Mouse (Mus musculus) liver, embryonic 15.5 days (tissue): ENCODE data around the gene Vmn1r115. TPM values are rescaled to one million over a fixed set of nuclear protein-coding genes. Genes with fewer than 3 reads are reported as not detected.
"Not testable (repeated sequence)": the region's sequence is repeated elsewhere in the genome, so short reads cannot be mapped to it uniquely, and the experiment has no call there.

Experiments used
- ATAC-seq: fragments of 200-750 bp; cut with Nextera tagmentation; 2 replicates; pipeline ENCODE4 v1.8.0; 2017; ENCODE audit warnings: moderate number of reproducible peaks, mild to moderate bottlenecking, moderate library complexity; ENCODE audit not compliant: insufficient read depth
- H3K27ac ChIP-seq: fragments of 300-500 bp; sonication (generic); replicated peaks from 2 replicates; pipeline ENCODE4 v1.5.1; 2015; ENCODE audit warnings: mild to moderate bottlenecking, inconsistent platforms
- H3K27me3 ChIP-seq: fragments of 300-500 bp; sonication (generic); 2 replicates; pipeline ENCODE4 v1.6.1; 2015; ENCODE audit warnings: mild to moderate bottlenecking, inconsistent platforms
- H3K36me3 ChIP-seq: fragments of 300-500 bp; sonication (generic); replicated peaks from 2 replicates; pipeline ENCODE4 v1.6.1; 2015; ENCODE audit warnings: moderate library complexity, mild to moderate bottlenecking, inconsistent platforms
- H3K4me1 ChIP-seq: fragments of 300-500 bp; sonication (generic); replicated peaks from 2 replicates; pipeline ENCODE4 v1.6.1; 2015; ENCODE audit warnings: inconsistent platforms
- H3K4me2 ChIP-seq: fragments of 300-500 bp; sonication (generic); 2 replicates; pipeline ENCODE4 v1.6.1; 2015; ENCODE audit warnings: moderate library complexity, mild to moderate bottlenecking, inconsistent platforms
- H3K4me3 ChIP-seq: fragments of 300-500 bp; sonication (generic); replicated peaks from 2 replicates; pipeline ENCODE4 v1.5.1; 2015; ENCODE audit warnings: mild to moderate bottlenecking, inconsistent platforms
- H3K9ac ChIP-seq: fragments of 300-500 bp; sonication (generic); 2 replicates; pipeline ENCODE4 v1.6.1; 2015; ENCODE audit warnings: moderate library complexity, mild to moderate bottlenecking, inconsistent platforms
- H3K9me3 ChIP-seq: fragments of 300-500 bp; sonication (generic); replicated peaks from 2 replicates; pipeline ENCODE4 v1.6.1; 2016; ENCODE audit warnings: inconsistent platforms
- WGBS: fragments of 180-500 bp; shearing (Covaris S2); methylation state at CpG from one replicate; pipeline ENCODE4 v1.1.7; 2015; ENCODE audit warnings: mixed read lengths; ENCODE audit not compliant: insufficient replicate concordance; 5-methylcytosine and 5-hydroxymethylcytosine counted together
- polyA plus RNA-seq: library from polyadenylated mRNA; unstranded; fragments of >200 nt; fragmentation: Nextera tagmentation; extraction: Ambion mirVana; gene quantifications from 2 replicates; pipeline ENCODE4 v1.2.1, GENCODE M21; 2015

Gene Vmn1r115
- not detected in 2 replicates for polyA plus RNA-seq

DNA sequence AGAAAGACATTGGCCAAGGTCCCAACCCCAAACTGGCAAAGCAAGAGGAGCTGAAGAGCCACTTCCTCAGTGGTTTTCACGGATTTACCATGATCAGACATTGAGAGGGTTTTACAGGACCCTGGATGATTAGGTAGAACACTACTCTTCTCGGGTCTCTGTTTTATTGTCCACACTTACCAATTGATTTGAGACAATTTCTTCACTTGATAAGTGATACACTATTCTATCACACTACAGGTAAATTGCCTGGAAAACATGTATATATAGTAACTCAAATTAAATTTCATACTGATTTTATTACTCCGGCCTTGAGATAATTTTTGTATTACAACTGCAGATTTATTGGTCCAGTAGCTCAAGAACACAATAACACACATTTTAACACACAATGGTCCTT, at the start of gene Vmn1r115:
Vmn1r115 (minus strand) TSS at position 101 of the 400 bp plus-strand sequence.
- not testable (repeated sequence) for H3K27ac ChIP-seq, H3K27me3 ChIP-seq, H3K9ac ChIP-seq, H3K9me3 ChIP-seq, H3K36me3 ChIP-seq, H3K4me1 ChIP-seq, ATAC-seq, H3K4me3 ChIP-seq, H3K4me2 ChIP-seq
- WGBS: 63% methylated on average over 1 of the region's 3 CpGs

GRCm38 (mm10) chr7:20884021-20884420, 39.2 kb upstream of the Vmn1r115 start, which contains the start of gene Vmn1r117:
Gene Vmn1r117, minus strand, starts transcription at chr7:20884121.
- not testable (repeated sequence) for H3K27ac ChIP-seq, H3K9me3 ChIP-seq, H3K36me3 ChIP-seq, H3K9ac ChIP-seq, H3K27me3 ChIP-seq, H3K4me2 ChIP-seq, H3K4me3 ChIP-seq, H3K4me1 ChIP-seq, ATAC-seq
- WGBS: no CpG with 5 or more reads among the region's 2 CpGs

GRCm38 (mm10) chr7:20871956-20872355, 27.2 kb upstream of the Vmn1r115 start, which contains the start of gene Vmn1r116:
Gene Vmn1r116, plus strand, starts transcription at chr7:20872256.
- H3K4me1 ChIP-seq, H3K9ac ChIP-seq, ATAC-seq, H3K4me2 ChIP-seq, H3K9me3 ChIP-seq, H3K27ac ChIP-seq, H3K27me3 ChIP-seq, H3K4me3 ChIP-seq, H3K36me3 ChIP-seq: not testable (repeated sequence)
- whole genome bisulfite sequencing: 54% methylated on average over 3 of the region's 3 CpGs

DNA sequence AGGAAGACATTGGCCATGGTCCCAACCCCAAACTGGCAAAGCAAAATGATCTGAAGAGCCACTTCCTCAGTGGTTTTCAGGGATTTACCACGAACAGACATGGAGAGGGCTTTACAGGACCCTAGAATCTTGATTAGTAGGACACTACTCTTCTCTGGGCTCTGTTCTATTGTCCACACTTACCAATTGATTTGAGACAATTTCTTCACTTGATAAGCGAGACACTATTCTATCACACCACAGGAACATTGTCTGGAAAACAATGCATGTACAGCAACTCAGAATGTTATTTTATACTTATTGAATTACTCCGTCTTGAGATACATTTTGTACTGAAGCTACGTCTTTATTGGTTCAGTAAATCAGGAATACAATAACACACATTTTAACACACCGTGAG, 32.7 kb downstream of the Vmn1r115 start, which contains the start of gene Vmn1r114:
Vmn1r114 (minus strand) TSS at position 101 of the 400 bp plus-strand sequence.
- not testable (repeated sequence) for H3K27ac ChIP-seq, H3K27me3 ChIP-seq, H3K9ac ChIP-seq, H3K4me1 ChIP-seq, ATAC-seq, H3K9me3 ChIP-seq, H3K4me3 ChIP-seq, H3K4me2 ChIP-seq, H3K36me3 ChIP-seq
- WGBS: no CpG with 5 or more reads among the region's 5 CpGs

Other genes starting within 250 kb of the Vmn1r115 start
- gene Gm4513, start 246.0 kb downstream of the Vmn1r115 start, polyA plus RNA-seq: not detected in 2 replicates
- gene Vmn1r107, start 176.1 kb downstream of the Vmn1r115 start, polyA plus RNA-seq: not detected in 2 replicates
- gene Vmn1r111, start 141.8 kb downstream of the Vmn1r115 start, polyA plus RNA-seq: not detected in 2 replicates
- gene Gm10668, start 114.4 kb downstream of the Vmn1r115 start, polyA plus RNA-seq: not detected in 2 replicates
- gene Vmn1r112, start 73.8 kb downstream of the Vmn1r115 start, polyA plus RNA-seq: not detected in 2 replicates
- gene Vmn1r113, start 57.7 kb downstream of the Vmn1r115 start, polyA plus RNA-seq: not detected in 2 replicates
- gene Vmn1r114, start 32.8 kb downstream of the Vmn1r115 start, polyA plus RNA-seq: not detected in 2 replicates
- gene Vmn1r116, start 27.3 kb upstream of the Vmn1r115 start, polyA plus RNA-seq: not detected in 2 replicates
- not detected in 2 replicates for gene Vmn1r117, start 39.1 kb upstream of the Vmn1r115 start, polyA plus RNA-seq
- not detected in 2 replicates for gene Vmn1r118, start 67.4 kb upstream of the Vmn1r115 start, polyA plus RNA-seq
- not detected in 2 replicates for gene Vmn1r119, start 167.5 kb upstream of the Vmn1r115 start, polyA plus RNA-seq
- gene Vmn1r120, start 208.8 kb upstream of the Vmn1r115 start, polyA plus RNA-seq: not detected in 2 replicates